Mouse (Mus musculus) MEL (cell line): ENCODE results near the gene Chrd. TPM values are rescaled to one million over a fixed set of nuclear protein-coding genes. Genes with fewer than 3 reads are reported as not detected.

ENCODE experiments used
- DNase-seq: peaks from one replicate; pipeline ENCODE4 v3.0.0; 2011; ENCODE audit warnings: low read depth, low spot score
- H3K27ac ChIP-seq: 2 replicates; pipeline ENCODE4 v1.5.1; 2012; ENCODE audit warnings: low read depth, mild to moderate bottlenecking, control low read depth, low read length, moderate library complexity; ENCODE audit not compliant: control insufficient read depth
- H3K27me3 ChIP-seq, 2 experiments: fragments of 150-350 bp in 1 of 2; sonication (generic) in 1 of 2; 2 replicates each; pipeline ENCODE4 v1.6.1; 2012; ENCODE audit warnings: low read length in 2 of 2, mild to moderate bottlenecking in 2 of 2, improper control_type of control experiment in 1 of 2, moderate library complexity in 1 of 2; ENCODE audit not compliant: insufficient read depth in 2 of 2, control insufficient read depth in 1 of 2
- H3K36me3 ChIP-seq, 2 experiments: 2 replicates each; pipeline ENCODE4 v1.6.1; 2012 to 2014; ENCODE audit warnings: low read length in 2 of 2, improper control_type of control experiment in 1 of 2, inconsistent platforms in 1 of 2, mild to moderate bottlenecking in 1 of 2; ENCODE audit not compliant: insufficient read depth in 2 of 2, control insufficient read depth in 1 of 2
- H3K4me1 ChIP-seq, 2 experiments: fragments of 150-350 bp in 1 of 2; sonication (generic) in 1 of 2; 2 replicates each; pipeline ENCODE4 v1.6.1; 2012; ENCODE audit warnings: low read length in 2 of 2, improper control_type of control experiment in 1 of 2, mild to moderate bottlenecking in 1 of 2; ENCODE audit not compliant: insufficient read depth in 2 of 2, control insufficient read depth in 1 of 2
- H3K4me3 ChIP-seq, 2 experiments: fragments of 150-350 bp in 1 of 2; sonication (generic) in 1 of 2; 2 replicates each; pipeline ENCODE4 v1.5.1; 2012; ENCODE audit warnings: low read depth in 2 of 2, low read length in 2 of 2, mild to moderate bottlenecking in 2 of 2, moderate library complexity in 2 of 2, control low read depth in 1 of 2, improper control_type of control experiment in 1 of 2; ENCODE audit not compliant: control insufficient read depth in 1 of 2, insufficient read depth in 1 of 2
- H3K79me2 ChIP-seq: 2 replicates; pipeline ENCODE4 v1.6.1; 2012; ENCODE audit warnings: mild to moderate bottlenecking, low read length, moderate library complexity; ENCODE audit not compliant: control insufficient read depth, poor library complexity, insufficient read depth
- H3K9ac ChIP-seq: 2 replicates; pipeline ENCODE4 v1.6.1; 2012; ENCODE audit warnings: low read depth, mild to moderate bottlenecking, control low read depth, low read length, moderate library complexity; ENCODE audit not compliant: control insufficient read depth, poor library complexity, severe bottlenecking
- H3K9me3 ChIP-seq: fragments of 150-350 bp; sonication (generic); replicated peaks from 2 replicates; pipeline ENCODE4 v1.6.1; 2012; ENCODE audit warnings: mild to moderate bottlenecking, low read length, improper control_type of control experiment, moderate library complexity; ENCODE audit not compliant: insufficient read depth
- CHD1 ChIP-seq: IDR thresholded peaks from 2 replicates; pipeline ENCODE4 v1.6.1; 2012; ENCODE audit warnings: low read depth, mild to moderate bottlenecking, inconsistent platforms, low read length, improper control_type of control experiment
- CHD2 ChIP-seq: IDR thresholded peaks from 2 replicates; pipeline ENCODE4 v1.6.1; 2011; ENCODE audit warnings: low read length, improper control_type of control experiment
- E2F4 ChIP-seq: IDR thresholded peaks from 2 replicates; pipeline ENCODE4 v1.6.1; 2011; ENCODE audit warnings: low read depth, low read length, improper control_type of control experiment, borderline replicate concordance
- ELF1 ChIP-seq: IDR thresholded peaks from 2 replicates; pipeline ENCODE4 v1.6.1; 2014; ENCODE audit warnings: low read depth, mild to moderate bottlenecking, inconsistent platforms, low read length, improper control_type of control experiment, moderate library complexity
- EP300 ChIP-seq, 2 experiments: IDR thresholded peaks; 2 replicates each; pipeline ENCODE4 v1.6.1; 2011; ENCODE audit warnings: improper control_type of control experiment in 2 of 2, low read length in 2 of 2, low read depth in 1 of 2, mild to moderate bottlenecking in 1 of 2
- ETS1 ChIP-seq: IDR thresholded peaks from 2 replicates; pipeline ENCODE4 v1.6.1; 2012; ENCODE audit warnings: low read depth, mild to moderate bottlenecking, inconsistent platforms, low read length, improper control_type of control experiment, moderate library complexity
- GABPA ChIP-seq: IDR thresholded peaks from 2 replicates; pipeline ENCODE4 v1.6.1; 2012; ENCODE audit warnings: low read depth, mild to moderate bottlenecking, inconsistent platforms, low read length, improper control_type of control experiment, moderate library complexity
- GATA1 ChIP-seq: IDR thresholded peaks from 2 replicates; pipeline ENCODE4 v1.6.1; 2011; ENCODE audit warnings: low read depth, low read length, improper control_type of control experiment
- HCFC1 ChIP-seq: IDR thresholded peaks from 2 replicates; pipeline ENCODE4 v1.6.1; 2012; ENCODE audit warnings: low read depth, mild to moderate bottlenecking, inconsistent platforms, low read length, improper control_type of control experiment, moderate library complexity
- MAZ ChIP-seq: IDR thresholded peaks from 2 replicates; pipeline ENCODE4 v1.6.1; 2012; ENCODE audit warnings: low read depth, mild to moderate bottlenecking, inconsistent platforms, low read length, improper control_type of control experiment
- MEF2A ChIP-seq: IDR thresholded peaks from 2 replicates; pipeline ENCODE4 v1.6.1; 2014; ENCODE audit warnings: low read depth, mild to moderate bottlenecking, inconsistent platforms, low read length, improper control_type of control experiment; ENCODE audit not compliant: poor library complexity, insufficient replicate concordance, severe bottlenecking; ENCODE audit errors: extremely low read depth
- MXI1 ChIP-seq: IDR thresholded peaks from 2 replicates; pipeline ENCODE4 v1.6.1; 2011; ENCODE audit warnings: mild to moderate bottlenecking, low read depth, low read length, improper control_type of control experiment
- MYB ChIP-seq: IDR thresholded peaks from 2 replicates; pipeline ENCODE4 v1.6.1; 2011; ENCODE audit warnings: mild to moderate bottlenecking, low read depth, low read length, improper control_type of control experiment
- MYC ChIP-seq: IDR thresholded peaks from 2 replicates; pipeline ENCODE4 v1.6.1; 2011; ENCODE audit warnings: low read depth, mild to moderate bottlenecking, low read length, improper control_type of control experiment, moderate library complexity
- NELFE ChIP-seq: IDR thresholded peaks from 2 replicates; pipeline ENCODE4 v1.6.1; 2011; ENCODE audit warnings: low read depth, low read length, improper control_type of control experiment
- NRF1 ChIP-seq: IDR thresholded peaks from 2 replicates; pipeline ENCODE4 v1.6.1; 2014; ENCODE audit warnings: low read depth, mild to moderate bottlenecking, inconsistent platforms, low read length, improper control_type of control experiment, moderate library complexity; ENCODE audit not compliant: poor library complexity, insufficient read depth, severe bottlenecking
- POLR2AphosphoS5 ChIP-seq: IDR thresholded peaks from 2 replicates; pipeline ENCODE4 v1.6.1; 2012; ENCODE audit warnings: low read depth, borderline replicate concordance, mild to moderate bottlenecking, inconsistent platforms, low read length, moderate library complexity, mixed read lengths
- RCOR1 ChIP-seq: IDR thresholded peaks from 2 replicates; pipeline ENCODE4 v1.6.1; 2012; ENCODE audit warnings: low read depth, mild to moderate bottlenecking, inconsistent platforms, low read length, improper control_type of control experiment
- SMC3 ChIP-seq: IDR thresholded peaks from 2 replicates; pipeline ENCODE4 v1.6.1; 2011; ENCODE audit warnings: low read depth, low read length, improper control_type of control experiment
- TAL1 ChIP-seq: IDR thresholded peaks from 2 replicates; pipeline ENCODE4 v1.6.1; 2012; ENCODE audit warnings: mild to moderate bottlenecking, inconsistent platforms, low read length, moderate library complexity, mixed read lengths
- TBP ChIP-seq: IDR thresholded peaks from 2 replicates; pipeline ENCODE4 v1.8.0; 2011; ENCODE audit warnings: low read depth, low read length, improper control_type of control experiment
- TCF12 ChIP-seq: IDR thresholded peaks from 2 replicates; pipeline ENCODE4 v1.6.1; 2014; ENCODE audit warnings: low read depth, mild to moderate bottlenecking, inconsistent platforms, low read length, improper control_type of control experiment, moderate library complexity
- UBTF ChIP-seq: IDR thresholded peaks from 2 replicates; pipeline ENCODE4 v1.6.1; 2012; ENCODE audit warnings: low read depth, mild to moderate bottlenecking, inconsistent platforms, low read length, improper control_type of control experiment, moderate library complexity, borderline replicate concordance; ENCODE audit not compliant: insufficient read depth
- USF1 ChIP-seq: IDR thresholded peaks from 2 replicates; pipeline ENCODE4 v1.6.1; 2014; ENCODE audit warnings: low read depth, mild to moderate bottlenecking, inconsistent platforms, low read length, improper control_type of control experiment, moderate library complexity
- ZC3H11A ChIP-seq: IDR thresholded peaks from 2 replicates; pipeline ENCODE4 v1.6.1; 2012; ENCODE audit warnings: low read depth, mild to moderate bottlenecking, inconsistent platforms, low read length, improper control_type of control experiment
- ZMIZ1 ChIP-seq: IDR thresholded peaks from 2 replicates; pipeline ENCODE4 v1.6.1; 2012; ENCODE audit warnings: low read depth, mild to moderate bottlenecking, inconsistent platforms, low read length, improper control_type of control experiment, moderate library complexity
- polyA plus RNA-seq, 2 experiments: library from polyadenylated mRNA; stranded (reverse) in 1 of 2; unstranded in 1 of 2; fragments of >175 nt in 1 of 2; fragments of >200 nt in 1 of 2; gene quantifications; 2 replicates each; pipeline versions ENCODE4 v1.2.1 to v1.2.4; 2012; ENCODE audit warnings: low replicate concordance in 2 of 2, low read depth in 1 of 2; ENCODE audit not compliant: insufficient read length in 2 of 2, insufficient read depth in 1 of 2, missing spikeins in 1 of 2
- total RNA-seq: library from RNA; depleted of rRNA; stranded (reverse); fragments of 300-350 nt; gene quantifications from 2 replicates; pipeline ENCODE4 v1.2.3, GENCODE M21; 2012

Chrd gene
- total and polyA plus RNA-seq, 3 experiments: not detected

DNA sequence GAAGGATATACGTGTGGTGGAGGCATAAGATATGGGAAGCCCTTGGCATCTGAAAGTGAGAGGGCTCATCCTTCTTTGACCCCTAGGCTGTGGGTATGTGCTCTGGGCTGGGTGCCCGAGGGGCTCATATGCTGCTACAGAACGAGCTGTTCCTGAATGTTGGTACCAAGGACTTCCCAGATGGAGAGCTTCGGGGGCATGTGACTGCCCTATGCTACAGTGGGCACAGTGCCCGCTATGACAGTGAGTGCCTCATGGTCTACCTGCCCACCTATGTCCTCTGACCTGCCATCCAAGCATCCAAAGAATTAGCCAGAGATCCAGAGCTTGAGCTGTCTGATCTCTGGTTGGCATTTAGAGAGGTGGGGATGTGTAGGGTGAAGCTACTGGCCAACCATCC, 3.9 kb downstream of the Chrd start:
- Histone ChIP-seq H3K27ac (no peak overlapping the region), H3K4me3 (no peak overlapping the region), H3K9ac (no peak overlapping the region), H3K79me2 (no peaks in the 10 kb centered on the region), H3K4me1 (no peaks in the 10 kb centered on the region), H3K27me3 (no peaks in the 10 kb centered on the region; a peak in 2 of 4 replicates), H3K36me3 (no peaks in the 10 kb centered on the region), H3K9me3 (no peaks in the 10 kb centered on the region)
- no peak for DNase-seq
- TF ChIP-seq EP300 (IDR thresholded peaks at IDR 0.05; ENCODE audit: low read depth in 1 of 2, low read length in 2 of 2): no peak
- TF ChIP-seq ZC3H11A: no peak
- TF ChIP-seq NELFE: no peak
- no peak for TF ChIP-seq GABPA
- TF ChIP-seq ELF1: no peak
- TF ChIP-seq ETS1: no peak
- no peak for TF ChIP-seq RCOR1
- TF ChIP-seq NRF1: no peak
- no peak for TF ChIP-seq TAL1
- TF ChIP-seq MXI1: no peak
- TF ChIP-seq ZMIZ1: no peak
- TF ChIP-seq SMC3: no peak
- TF ChIP-seq CHD1: no peak
- TF ChIP-seq MYB: no peak
- TF ChIP-seq MYC: no peak
- no peak for TF ChIP-seq POLR2AphosphoS5
- no peak for TF ChIP-seq MAZ

DNA sequence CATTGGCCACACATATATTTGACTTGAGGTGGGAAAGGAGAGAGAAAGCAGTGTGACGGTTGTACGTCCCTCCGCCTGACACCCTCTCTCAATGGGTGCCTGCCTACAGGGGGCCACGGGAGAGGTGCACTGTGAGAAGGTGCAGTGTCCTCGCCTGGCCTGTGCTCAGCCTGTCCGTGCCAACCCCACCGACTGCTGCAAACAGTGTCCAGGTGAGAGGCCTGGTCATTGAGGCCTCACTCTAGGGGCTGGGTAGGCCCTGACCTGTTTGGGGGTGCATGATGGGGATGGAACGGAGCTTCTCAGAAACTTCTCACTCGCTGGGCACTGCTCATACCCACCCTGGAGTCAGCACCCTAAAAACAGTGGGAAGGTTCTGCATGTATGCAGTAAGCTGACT, 6.9 kb downstream of the Chrd start:
- Histone ChIP-seq H3K4me3 (no peak overlapping the region), H3K4me1 (no peaks in the 10 kb centered on the region), H3K9ac (no peak overlapping the region), H3K36me3 (no peaks in the 10 kb centered on the region), H3K27ac (no peak overlapping the region), H3K79me2 (no peaks in the 10 kb centered on the region), H3K27me3 (no peaks in the 10 kb centered on the region; a peak in 1 of 4 replicates), H3K9me3 (no peaks in the 10 kb centered on the region)
- no peak for TF ChIP-seq TCF12
- no peak for TF ChIP-seq HCFC1
- no peak for TF ChIP-seq MXI1
- TF ChIP-seq ZMIZ1: no peak
- TF ChIP-seq RCOR1: no peak
- TF ChIP-seq ETS1: no peak
- no peak for TF ChIP-seq TBP
- no peak for TF ChIP-seq E2F4
- no peak for TF ChIP-seq USF1
- TF ChIP-seq UBTF: no peak
- TF ChIP-seq GATA1: no peak
- no peak for TF ChIP-seq MAZ
- TF ChIP-seq CHD2: no peak
- no peak for TF ChIP-seq MEF2A
- no peak for DNase-seq
